Mouse (Mus musculus): ENCODE results near the gene Surf6.

DNA sequence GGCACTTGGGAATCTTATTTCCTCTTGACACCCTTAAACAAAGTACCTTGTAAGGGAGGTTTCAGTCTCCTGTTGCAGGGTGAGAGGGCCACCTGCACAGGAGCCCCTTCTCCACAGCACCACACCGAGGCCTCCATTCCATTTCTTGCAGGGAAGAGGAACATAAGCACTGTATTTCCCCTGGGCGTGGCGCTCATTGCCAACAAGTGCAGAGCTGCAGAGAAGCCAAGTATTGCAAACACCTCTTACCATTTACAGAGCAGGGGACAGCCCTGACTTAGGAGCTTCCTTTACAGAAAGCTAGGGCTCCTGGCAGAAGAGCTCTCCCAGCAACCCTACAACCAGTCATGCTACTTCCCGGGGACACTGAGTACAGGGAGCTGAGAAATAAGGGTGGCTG lies 49.5 kb upstream of the Surf6 start:
- TF ChIP-seq CTCF (IDR thresholded peaks at IDR 0.05; ENCODE audit: low read depth, low read length) (no peak), POLR2A (IDR thresholded peaks at IDR 0.05; ENCODE audit: extremely low read depth, insufficient read depth, low read length) (no peak)

Data from liver, adult 2 months (tissue).